Mouse (Mus musculus) bone marrow macrophage, adult 2 months (primary cell): ENCODE results near the gene Zfp382.
"Not testable (repeated sequence)": the region's sequence is repeated elsewhere in the genome, so short reads cannot be mapped to it uniquely, and the experiment has no call there.

Experiments
- CTCF ChIP-seq: IDR thresholded peaks from 2 replicates; pipeline ENCODE4 v1.5.1; 2012; ENCODE audit warnings: low read depth, mild to moderate bottlenecking, low read length, moderate library complexity
- POLR2A ChIP-seq: IDR thresholded peaks from 2 replicates; pipeline ENCODE4 v1.6.1; 2012; ENCODE audit warnings: mild to moderate bottlenecking, low read depth, low read length, borderline replicate concordance

GRCm38 (mm10) chr7:30183189-30183588, 61.4 kb downstream of the Zfp382 start:
- not testable (repeated sequence) for TF ChIP-seq CTCF, POLR2A
